Mouse (Mus musculus) cerebellum, adult 18-20 months (tissue): ENCODE measurements around the gene Smg9.
"Not testable (repeated sequence)": the region's sequence is repeated elsewhere in the genome, so short reads cannot be mapped to it uniquely, and the experiment has no call there.

ENCODE experiments used
- DNase-seq, 2 experiments: peaks; one replicate each; pipeline ENCODE4 v3.0.0; 2021

Smg9 gene

GRCm38 (mm10) chr7:24378049-24378701 lies 21.2 kb upstream of the Smg9 start:
- DNase-seq, result no peak

- no peak for DNase-seq
Observed at GRCm38 (mm10) chr7:24379934-24380333, 19.5 kb upstream of the Smg9 start.

GRCm38 (mm10) chr7:24380370-24380769 lies 19.0 kb upstream of the Smg9 start:
- DNase-seq, result no peak

- DNase-seq, result no peak
Observed at GRCm38 (mm10) chr7:24382730-24383372, 16.6 kb upstream of the Smg9 start.

GRCm38 (mm10) chr7:24384070-24384469 lies 15.3 kb upstream of the Smg9 start:
- no peak for DNase-seq

GRCm38 (mm10) chr7:24384827-24385226 lies 14.6 kb upstream of the Smg9 start:
- DNase-seq, result peak; percentile 67 to 81

GRCm38 (mm10) chr7:24387059-24387556 lies 12.3 kb upstream of the Smg9 start:
- DNase-seq, result no peak

- no peak for DNase-seq
Observed at GRCm38 (mm10) chr7:24389516-24390187, 9.8 kb upstream of the Smg9 start.

GRCm38 (mm10) chr7:24390512-24390911 lies 8.9 kb upstream of the Smg9 start:
- DNase-seq, result no peak

GRCm38 (mm10) chr7:24391077-24391476 lies 8.3 kb upstream of the Smg9 start:
- no peak for DNase-seq

GRCm38 (mm10) chr7:24391687-24392086 lies 7.7 kb upstream of the Smg9 start:
- no peak for DNase-seq

- DNase-seq, result no peak
Observed at GRCm38 (mm10) chr7:24394054-24394453, 5.4 kb upstream of the Smg9 start.

GRCm38 (mm10) chr7:24394475-24395161 lies 4.8 kb upstream of the Smg9 start:
- DNase-seq, result no peak

- no peak for DNase-seq
Observed at GRCm38 (mm10) chr7:24396832-24397231, 2.6 kb upstream of the Smg9 start.

- DNase-seq, result no peak
Observed at GRCm38 (mm10) chr7:24398364-24398913, 980 bp upstream of the Smg9 start.

- DNase-seq, result no peak
Observed at GRCm38 (mm10) chr7:24400082-24400452, 648 bp downstream of the Smg9 start.

GRCm38 (mm10) chr7:24400489-24400888 lies 1.1 kb downstream of the Smg9 start:
- not testable (repeated sequence) for DNase-seq

GRCm38 (mm10) chr7:24402851-24403250 lies 3.4 kb downstream of the Smg9 start:
- no peak for DNase-seq

GRCm38 (mm10) chr7:24405649-24406048 lies 6.2 kb downstream of the Smg9 start:
- no peak for DNase-seq

GRCm38 (mm10) chr7:24406528-24407344 lies 7.3 kb downstream of the Smg9 start:
- DNase-seq, result peak; percentile 79 to 85

GRCm38 (mm10) chr7:24408186-24408585 lies 8.8 kb downstream of the Smg9 start:
- no peak for DNase-seq

- DNase-seq, result no peak
Observed at GRCm38 (mm10) chr7:24410123-24410522, 10.7 kb downstream of the Smg9 start.
